Mouse (Mus musculus) fat pad, adult 2 months (tissue): Measurements from ENCODE around the gene Eif1.
"Not testable (repeated sequence)": the region's sequence is repeated elsewhere in the genome, so short reads cannot be mapped to it uniquely, and the experiment has no call there.

Experiments
- DNase-seq: peaks from one replicate; pipeline ENCODE4 v3.0.0-alpha.2; 2011; ENCODE audit warnings: low read depth, low spot score; ENCODE audit errors: extremely low read depth

Eif1 gene

DNA sequence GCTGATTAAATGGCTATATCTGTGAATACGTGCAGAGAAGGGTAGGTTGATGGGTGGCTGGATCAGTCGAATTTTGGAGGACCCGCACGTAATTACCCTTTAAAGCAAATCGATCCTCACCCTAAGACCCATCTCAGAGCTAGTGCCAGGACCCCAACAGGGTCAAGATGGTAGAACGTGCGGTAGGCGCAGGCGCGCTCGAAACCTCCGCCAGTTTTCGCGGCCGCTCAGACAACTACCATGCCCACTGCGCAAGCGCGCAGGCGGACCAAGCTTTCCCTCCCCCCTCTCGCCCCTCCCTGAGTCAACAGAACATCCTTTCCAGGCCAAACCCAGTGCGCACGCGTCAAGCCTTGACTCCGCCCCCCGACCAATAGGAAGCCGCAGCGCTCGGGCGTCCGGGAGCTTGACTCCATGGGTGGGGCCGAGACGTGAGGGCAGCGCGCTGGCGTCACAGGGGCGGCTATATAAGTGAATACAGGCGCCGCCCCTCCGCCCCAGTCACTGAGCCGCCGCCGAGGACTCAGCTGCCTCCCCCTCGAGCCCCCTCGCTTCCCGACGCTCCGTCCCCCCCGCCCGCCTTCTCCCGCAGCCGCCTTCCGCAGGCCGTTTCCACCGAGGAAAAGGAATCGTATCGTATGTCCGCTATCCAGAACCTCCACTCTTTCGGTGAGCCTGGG is at the start of gene Eif1:
Gene Eif1, plus strand, starts transcription at position 394 of the 680 bp plus-strand sequence.
- peak; percentile 80 for DNase-seq

DNA sequence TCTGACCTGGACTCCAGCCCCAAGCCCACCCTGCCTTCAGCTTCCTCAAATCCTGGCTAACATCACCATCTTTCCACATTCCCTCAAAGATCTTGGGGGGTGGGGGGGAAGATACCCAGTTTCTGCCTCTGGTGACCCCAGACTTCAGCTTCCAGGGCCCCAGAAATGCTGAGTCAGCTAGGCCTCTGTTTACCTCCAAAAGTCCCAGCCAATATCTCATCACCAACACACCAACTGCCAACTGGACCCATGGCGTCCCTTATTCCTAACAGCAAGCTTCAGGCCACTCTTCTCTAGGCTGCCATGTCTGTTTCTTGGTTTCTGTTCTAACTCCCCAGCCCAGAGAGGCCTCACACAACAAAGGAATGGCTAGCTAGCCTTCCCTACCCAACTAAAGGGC is 47.8 kb upstream of the Eif1 start:
- no peak for DNase-seq

DNA sequence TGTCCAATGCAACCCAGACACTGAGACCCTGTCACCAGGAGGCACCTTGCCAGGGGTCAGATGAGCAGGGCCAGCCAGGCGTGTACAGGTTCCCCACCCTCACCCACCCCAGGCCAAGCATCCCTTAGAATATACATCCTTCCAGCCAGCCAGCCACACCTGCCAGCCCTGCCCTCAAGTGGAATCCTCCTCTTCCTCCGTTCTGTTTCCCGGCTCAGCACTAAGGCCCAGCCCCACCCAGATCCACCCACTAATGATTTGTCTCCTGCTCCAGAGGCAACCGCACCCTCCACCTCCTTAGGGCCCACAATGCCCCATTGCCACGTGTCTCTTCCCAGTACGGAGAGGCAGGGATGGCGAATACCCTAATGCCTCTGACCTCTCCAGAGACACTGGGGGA is 45.0 kb upstream of the Eif1 start:
- DNase-seq: no peak

DNA sequence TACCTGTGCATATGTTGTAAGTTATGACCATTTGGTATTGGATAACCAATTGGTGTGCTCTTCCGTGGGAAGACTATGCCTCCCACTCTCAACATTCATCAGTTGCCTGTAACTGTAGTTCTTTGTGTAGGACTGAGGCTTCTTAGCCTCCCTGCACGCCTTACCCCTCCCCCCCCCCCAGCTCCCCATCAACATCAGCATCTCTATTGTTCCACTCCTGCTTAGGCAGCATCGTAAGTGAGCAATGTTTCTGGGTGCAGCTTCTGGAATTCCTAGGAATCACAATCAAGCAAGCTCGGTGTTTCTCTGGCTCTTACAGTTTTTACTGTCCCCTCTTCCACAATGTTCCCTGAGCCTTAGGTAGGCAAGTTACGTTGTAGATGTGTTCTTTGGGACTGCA is 44.2 kb upstream of the Eif1 start:
- no peak for DNase-seq

DNA sequence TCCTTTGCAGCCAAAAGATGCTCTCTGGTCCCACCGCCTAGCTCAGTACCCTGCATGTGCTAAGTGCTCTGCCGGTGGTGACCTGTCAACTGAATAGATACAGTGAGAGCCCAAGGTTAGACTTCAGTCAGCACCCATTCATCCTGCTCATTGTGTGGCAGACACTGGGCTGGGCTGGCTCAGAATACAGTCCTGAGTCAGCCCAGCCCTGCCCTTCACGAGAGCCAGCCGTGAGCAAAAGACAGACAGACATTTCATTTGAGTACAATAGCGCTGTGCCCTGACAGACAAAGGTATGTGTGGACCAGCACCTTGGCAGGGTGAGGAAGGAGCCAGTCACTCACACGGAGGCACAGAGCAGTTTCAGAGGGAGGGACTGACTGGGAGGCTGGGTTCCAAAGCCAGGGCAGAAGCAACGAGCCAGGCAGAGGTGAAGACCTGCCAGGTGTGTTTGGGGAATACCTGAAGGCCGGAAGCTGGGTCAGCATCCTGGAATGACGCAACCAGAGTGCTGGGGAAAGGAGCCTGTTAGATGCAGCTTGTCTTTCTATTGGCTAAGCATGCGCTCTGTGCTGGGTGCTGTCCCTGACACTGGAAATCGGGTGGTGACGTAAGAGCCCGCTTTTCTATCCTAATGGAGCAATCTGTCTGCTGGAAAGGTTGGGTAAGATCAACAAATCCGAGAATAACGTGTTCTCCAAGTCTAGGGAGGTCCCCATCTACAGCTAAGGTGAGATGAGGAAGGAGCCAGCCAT is 41.8 kb upstream of the Eif1 start:
- DNase-seq: peak; percentile 80

DNA sequence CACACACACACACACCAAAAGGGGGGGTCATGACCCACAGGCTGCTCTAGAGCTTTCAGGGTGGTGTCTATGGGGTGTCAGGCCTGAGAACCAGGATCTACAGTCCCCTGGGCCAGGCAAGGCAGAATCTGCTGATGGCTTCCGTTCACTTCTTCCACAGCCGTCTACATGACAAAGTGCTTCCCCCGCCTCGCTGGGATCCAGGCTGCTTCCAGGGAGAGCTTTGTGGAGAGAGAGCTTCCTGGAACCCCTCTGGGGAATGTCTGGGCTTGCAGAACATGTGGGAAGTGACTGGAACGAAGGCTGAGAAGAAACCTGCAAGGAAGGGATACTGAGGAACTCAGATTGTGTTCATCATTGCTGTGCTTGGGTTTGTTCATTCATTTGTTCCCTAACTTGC is 40.9 kb upstream of the Eif1 start:
- DNase-seq: no peak

DNA sequence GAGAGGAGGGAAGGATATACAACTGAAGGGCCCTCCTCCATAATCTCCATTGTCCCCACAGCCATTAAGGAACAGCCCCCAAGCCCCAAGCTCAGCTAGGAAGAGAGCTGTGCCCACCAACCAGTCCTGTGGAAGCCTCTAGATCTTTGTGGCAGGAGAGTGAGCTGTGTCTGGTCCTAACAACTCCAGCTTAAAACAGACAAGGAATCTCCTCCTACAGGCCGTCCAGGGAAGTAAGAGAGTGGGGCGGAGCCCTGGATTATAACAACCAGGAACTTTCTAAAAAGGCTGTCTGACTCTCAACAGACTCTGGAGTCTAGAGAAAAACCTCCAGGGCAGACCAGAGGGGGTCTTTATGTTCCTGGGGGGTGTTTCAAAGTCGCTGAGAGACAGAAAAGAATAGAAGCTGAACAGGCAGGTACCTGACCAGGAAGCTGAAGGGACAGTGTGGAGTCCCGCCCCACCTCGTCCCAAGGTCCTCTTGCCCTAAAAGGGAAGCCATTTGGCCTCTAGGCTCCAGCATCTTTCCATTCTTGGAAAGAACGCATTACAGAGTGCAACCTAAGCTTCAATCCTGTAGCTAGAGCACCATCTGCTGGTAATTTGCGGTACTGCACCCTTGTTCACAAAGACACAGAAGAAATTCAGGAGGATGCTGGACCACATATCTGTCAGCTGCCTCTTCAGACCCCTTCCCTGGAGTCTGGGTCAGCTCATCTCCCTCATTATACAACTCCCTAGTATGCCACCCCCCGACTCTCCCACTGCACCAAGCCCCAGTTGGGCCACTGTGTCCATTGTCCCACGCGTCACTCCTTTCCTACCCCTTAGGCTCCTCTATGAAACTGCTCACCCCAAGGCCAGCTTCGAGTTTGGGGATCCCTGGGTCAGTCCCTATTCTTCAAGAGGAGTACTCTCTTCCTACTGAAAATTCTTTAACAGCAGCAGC is 37.8 kb upstream of the Eif1 start:
- DNase-seq: no peak

DNA sequence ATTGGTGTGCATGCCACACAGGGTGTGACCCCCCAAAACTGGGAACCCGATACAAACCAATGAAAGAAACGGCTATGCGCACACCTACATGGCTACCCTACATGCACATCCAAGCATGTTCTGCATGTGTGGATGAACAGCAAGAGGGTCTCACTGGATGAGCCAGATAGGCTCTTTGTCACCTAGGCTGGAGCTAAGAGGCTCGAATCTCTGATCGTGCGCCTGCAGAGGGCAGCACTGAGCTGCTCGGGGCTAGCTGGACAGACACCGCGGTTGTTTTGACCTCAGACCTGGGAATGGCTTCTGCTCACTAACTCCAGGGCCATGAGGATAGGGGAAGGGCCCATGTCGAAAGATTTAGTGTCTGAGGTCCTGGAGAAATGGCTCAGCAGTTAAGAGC is 37.1 kb upstream of the Eif1 start:
- no peak for DNase-seq

DNA sequence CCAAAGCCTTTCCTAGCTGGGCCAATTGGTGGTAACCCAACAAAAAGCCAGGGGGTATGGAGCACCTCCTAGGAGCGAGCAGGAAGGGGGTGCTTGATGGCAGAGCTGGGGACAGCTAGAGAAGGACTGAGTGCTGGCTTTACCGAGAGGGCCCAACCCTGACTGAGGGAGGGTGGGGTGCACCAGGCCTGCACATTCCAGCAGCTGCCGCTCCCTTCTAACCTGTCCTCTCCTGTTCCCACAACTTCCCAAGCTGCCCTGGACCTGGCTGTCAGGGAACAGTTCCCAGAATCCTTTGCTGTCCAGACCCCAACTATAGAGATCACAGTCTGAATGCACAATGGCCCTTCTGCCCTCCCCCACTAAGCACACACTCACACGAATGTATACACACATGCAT is 34.7 kb upstream of the Eif1 start:
- DNase-seq: no peak

DNA sequence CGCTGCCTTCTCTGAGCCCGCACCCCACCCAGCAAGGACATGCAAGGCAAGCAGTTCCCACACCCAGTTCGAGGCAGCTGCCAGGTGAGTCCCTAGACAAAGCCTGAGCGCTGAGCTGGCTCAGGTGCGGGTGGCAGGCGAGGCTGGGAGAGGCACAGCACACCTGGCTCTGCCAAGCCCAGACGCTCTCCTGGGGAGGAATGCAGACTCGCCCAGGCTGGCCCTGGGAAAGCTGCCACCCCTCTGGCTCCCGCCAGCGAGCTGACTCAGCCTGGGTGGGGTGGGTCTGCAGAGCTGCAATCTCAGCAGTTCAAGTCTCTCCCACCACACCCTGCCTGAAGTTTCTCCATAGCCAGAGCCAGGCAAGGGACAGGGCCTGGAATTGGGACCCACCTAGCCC is 32.7 kb upstream of the Eif1 start:
- DNase-seq: peak; percentile 92

DNA sequence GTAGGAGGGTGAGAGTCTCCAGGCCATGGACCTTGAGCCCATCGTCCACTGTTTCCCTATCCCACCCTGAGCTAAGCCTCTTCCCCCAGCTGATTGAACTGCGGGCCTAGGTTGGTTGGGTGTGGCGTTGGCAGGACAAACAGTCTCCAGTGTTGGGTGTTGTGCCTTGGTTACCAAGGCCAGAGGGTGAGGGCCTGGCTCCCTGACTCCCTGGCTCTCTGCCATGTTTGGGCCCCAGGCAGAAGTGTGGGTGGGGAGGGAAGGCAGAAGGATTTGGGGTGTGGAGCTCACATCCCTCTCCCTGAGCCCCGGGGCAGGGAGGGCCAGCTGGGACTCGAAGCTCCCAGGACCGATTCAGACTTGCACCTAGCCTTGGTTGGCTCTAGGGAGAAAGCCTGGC is 30.7 kb upstream of the Eif1 start:
- peak; percentile 92 for DNase-seq

DNA sequence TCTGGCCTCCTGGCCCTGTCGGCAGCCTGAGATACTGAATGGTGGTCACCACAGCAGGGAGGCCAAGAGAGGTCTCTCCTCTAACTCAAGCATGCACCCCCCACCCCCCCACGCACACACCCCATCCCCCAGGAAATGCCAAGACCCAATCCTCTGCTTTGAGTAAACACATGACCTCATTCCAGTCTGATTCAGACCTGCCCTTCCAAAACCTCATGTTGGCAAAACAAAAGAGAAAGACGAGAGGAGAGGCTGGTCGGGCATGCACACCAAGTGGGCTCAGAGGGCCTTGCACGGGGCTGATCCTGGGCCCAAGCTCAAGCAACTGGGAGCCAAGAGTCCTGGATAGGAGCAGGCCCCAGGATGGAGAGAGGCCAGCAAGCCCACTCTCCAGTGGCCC is 29.4 kb upstream of the Eif1 start:
- DNase-seq: no peak

DNA sequence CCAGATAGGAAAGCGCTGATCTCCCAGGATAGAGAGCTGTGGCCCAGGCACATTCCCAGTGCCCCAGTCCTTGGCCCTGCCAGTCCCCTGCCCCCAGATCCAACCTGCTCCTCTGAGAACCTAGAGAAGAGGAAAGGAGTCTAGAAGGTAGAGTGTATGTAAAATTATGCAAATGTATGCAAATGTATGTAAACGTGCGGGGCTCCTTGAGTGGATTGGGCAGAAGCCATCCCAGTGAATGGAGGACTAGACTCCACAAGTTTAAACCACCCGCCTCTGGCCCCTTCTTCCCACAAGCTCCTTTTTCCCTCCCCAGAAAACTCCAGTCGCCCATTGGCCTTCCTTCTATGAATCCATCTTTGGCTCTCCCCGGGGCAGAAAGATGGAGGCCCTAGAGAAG is 26.8 kb upstream of the Eif1 start:
- DNase-seq: no peak

DNA sequence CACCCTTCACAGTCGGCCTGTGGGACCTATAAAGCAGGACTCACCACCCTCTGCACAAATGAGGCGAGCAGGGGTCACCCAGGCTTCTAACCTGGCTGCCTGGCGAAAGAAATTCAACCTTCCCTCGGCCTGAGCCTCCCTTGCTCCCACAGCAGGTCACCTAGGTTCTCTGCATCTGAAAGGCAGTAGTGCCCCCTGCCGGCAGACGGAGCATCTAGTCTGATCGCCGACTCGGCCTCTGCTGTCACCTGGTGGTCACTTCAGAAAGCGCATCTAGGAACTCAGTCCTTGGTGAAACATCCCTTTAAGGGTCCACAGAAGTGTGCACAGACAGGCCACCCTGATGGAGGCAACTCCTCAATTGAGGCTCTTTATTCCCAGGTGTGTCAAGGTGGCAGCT is 24.4 kb upstream of the Eif1 start:
- DNase-seq: no peak

DNA sequence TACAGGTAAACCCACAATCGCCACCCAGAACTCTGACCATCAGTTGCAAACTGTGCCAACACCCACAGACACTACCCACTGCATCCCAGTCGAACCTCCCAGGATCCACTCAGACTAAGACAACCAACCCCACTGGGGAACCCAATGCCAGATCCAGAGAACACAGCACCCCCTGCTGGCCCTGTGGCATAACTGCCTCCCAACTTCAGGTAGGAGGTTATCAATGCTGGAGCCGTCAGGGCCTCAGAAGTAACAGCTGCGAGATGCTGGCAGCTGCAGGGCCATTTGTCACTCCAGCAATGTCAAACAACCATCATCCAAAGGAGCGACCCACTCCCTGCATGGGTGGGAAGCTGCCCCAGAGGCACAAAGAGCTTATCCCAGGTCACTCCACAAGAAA is 21.9 kb upstream of the Eif1 start:
- DNase-seq: no peak

DNA sequence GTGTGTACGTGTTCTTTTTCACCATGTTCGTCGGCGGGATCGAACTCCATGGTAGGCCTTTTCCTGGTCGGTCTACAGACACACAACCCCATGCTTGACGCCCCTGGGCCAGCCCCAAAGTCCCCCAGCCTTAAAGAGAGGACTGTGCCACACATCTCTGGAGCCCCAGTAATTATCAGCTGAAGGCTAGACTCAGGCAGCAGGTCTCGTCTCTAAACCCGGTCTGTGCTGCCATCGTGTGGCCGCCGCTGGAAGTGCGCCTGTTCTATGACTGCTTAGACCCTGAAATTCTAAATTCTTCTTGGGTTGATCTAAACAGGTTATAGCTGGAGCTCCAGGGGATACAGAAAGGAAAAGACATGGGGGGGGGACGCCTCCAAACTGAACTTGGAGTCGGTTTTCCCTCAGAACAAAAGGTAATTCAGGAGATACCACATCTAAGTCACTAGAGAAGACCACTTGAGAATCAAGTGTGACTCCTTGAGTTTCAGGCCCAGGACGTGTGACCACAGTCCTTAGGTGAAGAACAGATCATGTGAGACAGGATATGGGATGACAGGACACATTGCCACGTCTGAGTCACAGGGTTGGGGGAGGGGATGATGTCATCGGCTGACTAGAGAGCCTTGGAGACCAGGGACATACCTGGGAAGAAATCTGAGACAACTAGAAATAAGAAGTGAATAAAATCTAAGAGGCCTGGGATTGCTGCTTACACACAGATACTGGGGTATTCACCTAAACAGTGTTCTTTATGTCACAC is 21.2 kb upstream of the Eif1 start:
- DNase-seq: no peak

DNA sequence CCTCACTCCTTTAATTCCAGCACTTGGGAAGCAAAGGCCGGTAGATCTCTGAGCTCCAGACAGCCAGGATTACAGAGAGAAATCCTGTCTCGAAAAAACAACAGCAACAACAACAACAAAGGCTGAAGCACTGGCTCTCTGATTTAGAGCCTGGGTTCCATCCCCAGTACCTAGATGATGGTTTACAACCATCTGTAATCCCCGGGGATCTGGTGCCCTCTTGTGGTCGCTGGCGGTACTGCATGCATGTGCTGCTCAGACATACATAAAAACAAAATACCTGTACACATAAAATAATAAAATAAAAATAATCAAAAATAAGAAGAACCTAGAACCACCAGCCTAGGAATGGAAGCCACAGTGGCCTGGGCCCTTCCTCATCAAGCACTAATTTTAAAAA is 19.4 kb upstream of the Eif1 start:
- DNase-seq: no peak

DNA sequence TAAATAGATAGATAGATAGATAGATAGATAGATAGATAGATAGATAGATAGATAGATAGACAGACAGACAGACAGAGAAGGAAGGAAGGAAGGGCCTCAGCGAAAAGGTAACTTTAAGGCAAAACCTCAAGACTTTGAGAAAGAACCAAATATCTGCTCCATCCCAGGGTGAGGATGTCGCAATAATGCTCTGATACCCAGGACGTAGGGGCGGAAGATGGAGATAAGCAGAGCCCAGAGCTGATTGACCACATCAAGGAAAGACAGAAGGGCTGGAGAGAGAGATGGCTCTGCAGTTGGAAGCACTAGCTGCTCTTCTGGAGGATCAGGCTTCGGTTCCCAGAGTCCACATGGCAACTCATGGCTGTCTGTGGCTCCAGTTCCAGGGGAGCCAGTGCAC is 18.4 kb upstream of the Eif1 start:
- no peak for DNase-seq

DNA sequence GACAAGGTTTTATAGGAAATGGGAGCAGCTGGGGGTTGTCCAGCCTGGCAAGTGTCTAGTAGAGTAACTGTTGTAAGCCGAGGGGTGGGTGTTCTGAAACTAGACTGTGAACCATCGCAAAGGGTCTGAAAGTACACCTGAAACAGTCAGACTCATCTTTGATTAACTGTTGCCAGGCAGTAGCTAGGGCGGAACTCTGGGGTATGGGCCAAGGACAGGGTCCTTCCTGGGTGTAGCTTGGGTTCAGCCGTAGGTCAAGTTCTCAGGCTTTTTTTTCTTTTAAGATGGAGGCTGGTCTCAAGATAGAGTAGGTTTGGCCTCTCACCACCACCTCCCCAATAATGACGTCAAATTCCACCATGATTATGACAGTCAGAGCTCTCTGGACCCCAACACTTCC is 11.8 kb upstream of the Eif1 start:
- DNase-seq: no peak

DNA sequence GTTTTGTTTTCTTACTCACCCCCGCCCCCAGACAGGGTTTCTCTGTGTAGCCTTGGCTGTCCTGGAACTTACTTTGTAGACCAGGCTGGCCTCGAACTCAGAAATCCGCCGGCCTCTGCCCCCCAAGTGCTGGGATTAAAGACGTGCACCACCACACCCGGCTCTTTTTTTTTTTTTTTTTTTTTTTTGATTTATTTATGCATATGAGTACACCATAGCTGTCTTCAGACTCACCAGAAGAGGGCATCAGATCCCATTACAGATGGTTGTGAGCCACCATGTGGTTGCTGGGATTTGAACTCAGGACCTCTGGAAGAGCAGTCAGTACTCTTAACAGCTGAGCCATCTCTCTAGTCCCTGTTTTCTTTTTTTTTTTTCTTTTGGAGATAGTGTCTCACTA is 11.0 kb upstream of the Eif1 start:
- DNase-seq: not testable (repeated sequence)

DNA sequence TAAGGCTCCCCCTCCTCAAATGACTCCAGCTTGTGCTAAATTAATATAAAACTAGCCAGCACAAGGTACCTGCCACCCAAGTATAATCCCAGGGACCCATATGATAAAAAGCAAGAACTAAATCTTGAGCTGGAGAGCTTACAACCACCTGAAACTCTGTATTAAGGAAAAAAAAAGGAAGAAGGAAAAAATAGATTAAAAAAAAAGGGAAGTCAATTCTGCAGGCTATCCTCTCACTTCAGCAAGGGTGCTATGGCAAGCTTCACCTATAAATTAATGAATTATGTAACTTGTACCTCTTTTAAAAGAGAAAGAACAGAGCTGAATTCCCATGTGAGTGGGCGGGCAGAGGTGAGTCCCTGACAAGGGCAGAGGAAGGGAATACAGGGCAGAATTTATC is 8.0 kb upstream of the Eif1 start:
- no peak for DNase-seq
